ENCODE assay signal across 8 mouse cellular contexts in the genomic region with DNA sequence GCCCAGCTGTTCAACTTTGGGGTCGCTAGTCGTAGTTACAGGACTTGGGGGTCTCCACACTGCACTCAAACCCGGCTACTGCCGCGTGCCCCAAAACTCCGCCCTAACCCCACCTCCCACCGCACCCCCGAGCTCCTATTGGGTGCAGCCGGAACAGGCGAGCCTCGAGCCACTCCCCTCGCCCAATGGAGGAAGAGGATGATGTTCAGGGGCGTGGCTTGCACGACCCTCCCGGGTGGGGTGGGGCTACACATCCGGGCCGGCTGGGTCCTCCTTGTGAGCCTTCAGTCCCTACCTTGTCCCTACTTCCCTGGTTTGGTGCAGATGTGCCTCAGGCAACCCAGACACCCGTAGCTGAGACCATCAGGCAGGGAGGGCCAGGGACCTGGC. TPM values are rescaled to one million over a fixed set of nuclear protein-coding genes. Genes with fewer than 3 reads are reported as not detected.
DNase-seq lines count a peak whose midpoint lies in the region; ATAC-seq and TF ChIP-seq lines count a peak whose summit lies in the region.

No protein-coding gene starts in this region.

- H3K36me3 ChIP-seq in heart, embryonic 12.5 days, result peaks cover 10% of the 10 kb centered on the region
- no peaks in the 10 kb centered on the region for H3K36me3 ChIP-seq in kidney, postnatal 0 days (ENCODE audit: insufficient read depth, low read length)
- H3K36me3 ChIP-seq in liver, embryonic 11.5 days (ENCODE audit: control insufficient read depth, insufficient read depth, low read length), result peaks cover 5% of the 10 kb centered on the region
- peaks cover 4% of the 10 kb centered on the region; the same call in 1 of the 2 replicates for H3K36me3 ChIP-seq in stomach, embryonic 14.5 days (ENCODE audit: control insufficient read depth, insufficient read depth, low read length)

- DNase-seq in B cell, adult 2 months, result peak; percentile 84 to 85
- peak; percentile 96 for DNase-seq in brain, adult 2 months (ENCODE audit: low read depth, low spot score)
- peak; percentile 98 for DNase-seq in kidney, postnatal 0 days (ENCODE audit: low spot score)
- peak; percentile 96 for DNase-seq in liver, embryonic 11.5 days (ENCODE audit: low spot score)
- DNase-seq in naive thymus-derived CD4-positive, alpha-beta T cell, adult 2 months (ENCODE audit: low read depth), result peak; percentile 90

- no peak for TF ChIP-seq CTCF in kidney, postnatal 0 days (IDR thresholded peaks at IDR 0.05; ENCODE audit: low read depth)

- H3K27me3 ChIP-seq in heart, embryonic 12.5 days (replicated peaks), result no peaks in the 10 kb centered on the region
- H3K27me3 ChIP-seq in kidney, postnatal 0 days (ENCODE audit: insufficient read depth, low read length), result no peaks in the 10 kb centered on the region
- no peaks in the 10 kb centered on the region for H3K27me3 ChIP-seq in liver, embryonic 11.5 days (replicated peaks; ENCODE audit: control insufficient read depth, insufficient read depth, low read length)
- no peaks in the 10 kb centered on the region for H3K27me3 ChIP-seq in stomach, embryonic 14.5 days (ENCODE audit: control insufficient read depth, insufficient read depth, low read length)

- WGBS in heart, embryonic 12.5 days, result under 1% methylated on average over 18 of the region's 18 CpGs
- 3% methylated on average over 18 of the region's 18 CpGs for WGBS in kidney, postnatal 0 days
- WGBS in liver, embryonic 11.5 days, result 0% methylated on average over 18 of the region's 18 CpGs
- WGBS in stomach, embryonic 14.5 days, result under 1% methylated on average over 18 of the region's 18 CpGs

- peak overlapping the region; percentile 73 for H3K4me3 ChIP-seq in heart, embryonic 12.5 days
- H3K4me3 ChIP-seq in kidney, postnatal 0 days (replicated peaks; ENCODE audit: low read depth, low read length), result peak overlapping the region; percentile 52
- H3K4me3 ChIP-seq in liver, embryonic 11.5 days (ENCODE audit: low read depth, low read length), result peak overlapping the region; percentile 65
- H3K4me3 ChIP-seq in stomach, embryonic 14.5 days (ENCODE audit: low read depth, low read length), result peak overlapping the region; percentile 61

- peak; percentile 90 for ATAC-seq in erythroblast, adult 5-6 weeks (replicated peaks; ENCODE audit: low FRiP score, poor library complexity, severe bottlenecking)
- peak; percentile 94 for ATAC-seq in heart, embryonic 12.5 days (ENCODE audit: insufficient number of reproducible peaks, low FRiP score)
- peak; percentile 96 for ATAC-seq in kidney, postnatal 0 days (replicated peaks; ENCODE audit: low FRiP score, low read depth)
- peak; percentile 89 for ATAC-seq in liver, embryonic 11.5 days (replicated peaks; ENCODE audit: low FRiP score)
- peak; percentile 94 for ATAC-seq in stomach, embryonic 14.5 days (ENCODE audit: insufficient number of reproducible peaks, insufficient read depth, low FRiP score, low read depth)

- peak overlapping the region; percentile 96 for H3K27ac ChIP-seq in heart, embryonic 12.5 days (ENCODE audit: poor library complexity, severe bottlenecking)
- H3K27ac ChIP-seq in kidney, postnatal 0 days, result peak overlapping the region; percentile 88
- peak overlapping the region; percentile 89 for H3K27ac ChIP-seq in liver, embryonic 11.5 days (ENCODE audit: low read depth, low read length)
- peak overlapping the region; percentile 92 for H3K27ac ChIP-seq in stomach, embryonic 14.5 days (ENCODE audit: low read length)

- H3K4me2 ChIP-seq in heart, embryonic 12.5 days, result peak overlapping the region; percentile 83
- peak overlapping the region; percentile 70 for H3K4me2 ChIP-seq in kidney, postnatal 0 days (ENCODE audit: low read length)
- H3K4me2 ChIP-seq in liver, embryonic 11.5 days, result peak overlapping the region; percentile 80
- peak overlapping the region; percentile 88 for H3K4me2 ChIP-seq in stomach, embryonic 14.5 days (replicated peaks; ENCODE audit: low read depth, low read length)

- H3K4me1 ChIP-seq in heart, embryonic 12.5 days (replicated peaks), result peaks cover 42% of the 10 kb centered on the region
- H3K4me1 ChIP-seq in kidney, postnatal 0 days (replicated peaks; ENCODE audit: insufficient read depth, low read length), result peaks cover 23% of the 10 kb centered on the region
- peaks cover 37% of the 10 kb centered on the region for H3K4me1 ChIP-seq in liver, embryonic 11.5 days (replicated peaks; ENCODE audit: control insufficient read depth, insufficient read depth, low read length)
- H3K4me1 ChIP-seq in stomach, embryonic 14.5 days (ENCODE audit: control insufficient read depth, insufficient read depth, low read length), result peaks cover 20% of the 10 kb centered on the region

- H3K9me3 ChIP-seq in heart, embryonic 12.5 days (replicated peaks), result no peaks in the 10 kb centered on the region
- no peaks in the 10 kb centered on the region for H3K9me3 ChIP-seq in kidney, postnatal 0 days (replicated peaks; ENCODE audit: low read length)
- no peaks in the 10 kb centered on the region for H3K9me3 ChIP-seq in liver, embryonic 11.5 days (ENCODE audit: control insufficient read depth, low read length)
- H3K9me3 ChIP-seq in stomach, embryonic 14.5 days (ENCODE audit: control insufficient read depth, low read depth, low read length), result no peaks in the 10 kb centered on the region

- peak overlapping the region; percentile 80 for H3K9ac ChIP-seq in heart, embryonic 12.5 days
- H3K9ac ChIP-seq in kidney, postnatal 0 days (ENCODE audit: low read depth, low read length), result peak overlapping the region; percentile 60
- H3K9ac ChIP-seq in liver, embryonic 11.5 days (ENCODE audit: low read depth, low read length), result peak overlapping the region; percentile 81
- H3K9ac ChIP-seq in stomach, embryonic 14.5 days (replicated peaks; ENCODE audit: low read depth, low read length), result peak overlapping the region; percentile 52

RNA-seq across cellular contexts. Expression of a gene that starts 0.9 kb away (rescaled TPM):
- total RNA-seq in erythroblast, adult 5-6 weeks (2015; ENCODE audit: low replicate concordance), result 2.5 and 6.9 TPM in 2 replicates
- total RNA-seq in erythroblast, adult 5-6 weeks (2017; ENCODE audit: low replicate concordance), result 3.7 and 5.4 TPM in 2 replicates
- 26.0 and 30.8 TPM in 2 replicates for polyA plus RNA-seq in heart, embryonic 12.5 days (2016; fragmentation: Nextera tagmentation; extraction: Ambion mirVana)
- polyA plus RNA-seq in kidney, postnatal 0 days (2015; fragmentation: Nextera tagmentation; extraction: Ambion mirVana), result 16.9 and 19.6 TPM in 2 replicates
- polyA plus RNA-seq in liver, embryonic 11.5 days (2014; fragmentation: Nextera tagmentation; extraction: Ambion mirVana), result 18.8 and 23.9 TPM in 2 replicates
- polyA plus RNA-seq in stomach, embryonic 14.5 days (2014; fragmentation: Nextera tagmentation; extraction: Ambion mirVana), result 23.8 and 26.9 TPM in 2 replicates

RNA-seq across cellular contexts. Expression of a gene that starts 36.0 kb away (rescaled TPM):
- 28.0 and 63.8 TPM in 2 replicates for total RNA-seq in erythroblast, adult 5-6 weeks (2015; ENCODE audit: low replicate concordance)
- 23.6 and 31.9 TPM in 2 replicates for total RNA-seq in erythroblast, adult 5-6 weeks (2017; ENCODE audit: low replicate concordance)
- 84.5 and 86.8 TPM in 2 replicates for polyA plus RNA-seq in heart, embryonic 12.5 days (2016; fragmentation: Nextera tagmentation; extraction: Ambion mirVana)
- 55.1 and 61.1 TPM in 2 replicates for polyA plus RNA-seq in kidney, postnatal 0 days (2015; fragmentation: Nextera tagmentation; extraction: Ambion mirVana)
- 151 and 170 TPM in 2 replicates for polyA plus RNA-seq in liver, embryonic 11.5 days (2014; fragmentation: Nextera tagmentation; extraction: Ambion mirVana)
- 111 and 120 TPM in 2 replicates for polyA plus RNA-seq in stomach, embryonic 14.5 days (2014; fragmentation: Nextera tagmentation; extraction: Ambion mirVana)

Comparison
In these comparisons a context has a peak if more than half of its experiments do, and no peak if none do; other contexts are left out.
1. Peak in every context shown above with its lines: DNase-seq, ATAC-seq, H3K4me3 ChIP-seq and H3K27ac ChIP-seq.